ENCODE assay signal across 8 mouse cellular contexts in the genomic region with DNA sequence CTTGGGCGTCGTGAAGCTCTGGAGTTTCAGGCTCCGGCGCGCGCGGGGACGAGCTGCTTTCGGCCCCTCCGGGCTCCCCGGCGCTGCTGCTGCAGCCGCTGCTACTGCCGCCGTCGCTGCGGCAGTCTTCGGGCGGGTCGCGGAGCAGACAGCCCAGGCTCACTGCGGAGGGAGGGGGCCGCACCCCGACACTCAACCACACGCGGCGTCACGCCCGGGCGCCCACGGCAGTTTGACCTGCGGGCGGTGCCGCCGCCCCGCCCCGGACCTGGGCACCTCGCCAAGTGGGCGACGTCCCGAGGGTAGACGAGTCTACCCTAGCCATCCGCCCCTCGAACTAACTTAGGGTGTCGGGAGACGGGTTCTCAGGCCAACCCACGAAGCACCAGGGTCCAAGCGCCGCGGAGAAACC. TPM values are rescaled to one million over a fixed set of nuclear protein-coding genes. Genes with fewer than 3 reads are reported as not detected.
DNase-seq lines count a peak whose midpoint lies in the region; ATAC-seq lines count a peak whose summit lies in the region.

No protein-coding gene starts in this region.

- ATAC-seq in intestine, embryonic 15.5 days, result peak; percentile 57
- no peak for ATAC-seq in liver, embryonic 15.5 days (ENCODE audit: insufficient read depth)

- H3K9ac ChIP-seq in intestine, embryonic 15.5 days, result peak overlapping the region; percentile 45
- H3K9ac ChIP-seq in liver, embryonic 15.5 days, result no peak overlapping the region

- WGBS in forebrain, embryonic 10.5 days, result under 1% methylated on average over 50 of the region's 50 CpGs
- WGBS in intestine, embryonic 15.5 days, result 0% methylated on average over 43 of the region's 50 CpGs
- WGBS in liver, embryonic 15.5 days (ENCODE audit: insufficient replicate concordance), result under 1% methylated on average over 50 of the region's 50 CpGs

- no peak overlapping the region for H3K27ac ChIP-seq in forebrain, embryonic 10.5 days
- H3K27ac ChIP-seq in intestine, embryonic 15.5 days, result no peak overlapping the region
- no peak overlapping the region for H3K27ac ChIP-seq in liver, embryonic 15.5 days (replicated peaks)

- H3K4me2 ChIP-seq in intestine, embryonic 15.5 days (replicated peaks), result peak overlapping the region; percentile 97
- peak overlapping the region; percentile 71 for H3K4me2 ChIP-seq in liver, embryonic 15.5 days

- H3K4me3 ChIP-seq in forebrain, embryonic 10.5 days, result peak overlapping the region; percentile 55
- peak overlapping the region; percentile 49 for H3K4me3 ChIP-seq in intestine, embryonic 15.5 days (replicated peaks)
- H3K4me3 ChIP-seq in liver, embryonic 15.5 days (replicated peaks), result peak overlapping the region; percentile 44

- H3K9me3 ChIP-seq in forebrain, embryonic 10.5 days, result no peaks in the 10 kb centered on the region
- H3K9me3 ChIP-seq in intestine, embryonic 15.5 days, result no peaks in the 10 kb centered on the region
- H3K9me3 ChIP-seq in liver, embryonic 15.5 days (replicated peaks), result no peaks in the 10 kb centered on the region

- H3K36me3 ChIP-seq in forebrain, embryonic 10.5 days (replicated peaks), result no peaks in the 10 kb centered on the region
- H3K36me3 ChIP-seq in intestine, embryonic 15.5 days, result no peaks in the 10 kb centered on the region
- H3K36me3 ChIP-seq in liver, embryonic 15.5 days (replicated peaks), result no peaks in the 10 kb centered on the region

- intact Hi-C loops in gastrocnemius, postnatal 14 days (cut with DNase I; ENCODE audit: low total_unique reads), result no loop called here

- H3K4me1 ChIP-seq in forebrain, embryonic 10.5 days, result peaks cover 40% of the 10 kb centered on the region
- H3K4me1 ChIP-seq in intestine, embryonic 15.5 days (replicated peaks), result peaks cover 31% of the 10 kb centered on the region
- peaks cover 25% of the 10 kb centered on the region for H3K4me1 ChIP-seq in liver, embryonic 15.5 days (replicated peaks)

- peaks cover 91% of the 10 kb centered on the region for H3K27me3 ChIP-seq in forebrain, embryonic 10.5 days (ENCODE audit: poor library complexity, severe bottlenecking)
- H3K27me3 ChIP-seq in intestine, embryonic 15.5 days (replicated peaks), result peaks cover 45% of the 10 kb centered on the region
- H3K27me3 ChIP-seq in liver, embryonic 15.5 days, result peaks cover 99% of the 10 kb centered on the region

- DNase-seq in gastrocnemius, postnatal 14 days, result peak; percentile 11
- no peak for DNase-seq in gastrocnemius, adult 8-10 months (ENCODE audit: low spot score in 2 of 2)
- peak; percentile 16 for DNase-seq in Muller cell, postnatal 12 days (ENCODE audit: inconsistent ontology term)
- peak; percentile 42 for DNase-seq in forebrain, embryonic 10.5 days (ENCODE audit: extremely low spot score, low spot score)
- peak; percentile 10 to 24 for DNase-seq in natural killer cell, adult 2 months (ENCODE audit: low spot score in 2 of 2)
- no peak for DNase-seq in layer of hippocampus, adult 18-20 months (ENCODE audit: low spot score in 2 of 2)

RNA-seq across cellular contexts. Expression of gene Ovol2, which starts 1.0 kb away (rescaled TPM):
- total RNA-seq in gastrocnemius, postnatal 14 days (2021), result not detected
- total RNA-seq in gastrocnemius, adult 8-10 months (2022), result not detected
- 0.20 and 0.36 TPM in 2 replicates for polyA plus RNA-seq in forebrain, embryonic 10.5 days (2016; fragmentation: Nextera tagmentation; extraction: Ambion mirVana)
- 1.1 and 1.9 TPM in 2 replicates for polyA plus RNA-seq in intestine, embryonic 15.5 days (2015; fragmentation: Nextera tagmentation; extraction: Ambion mirVana)
- not detected in 2 replicates for polyA plus RNA-seq in liver, embryonic 15.5 days (2015; fragmentation: Nextera tagmentation; extraction: Ambion mirVana)
- 1 to 10 TPM; 1.6 to 1.9 TPM for total RNA-seq in layer of hippocampus, adult 18-20 months (2021)

RNA-seq across cellular contexts. Expression of gene Kat14, which starts 37.8 kb away (rescaled TPM):
- 10 to 100 TPM; 15.4 to 18.8 TPM for total RNA-seq in gastrocnemius, postnatal 14 days (2021)
- 10 to 100 TPM; 19.3 to 28.7 (median 23.0) TPM for total RNA-seq in gastrocnemius, adult 8-10 months (2022)
- 64.7 and 65.7 TPM in 2 replicates for polyA plus RNA-seq in forebrain, embryonic 10.5 days (2016; fragmentation: Nextera tagmentation; extraction: Ambion mirVana)
- polyA plus RNA-seq in intestine, embryonic 15.5 days (2015; fragmentation: Nextera tagmentation; extraction: Ambion mirVana), result 41.1 and 46.9 TPM in 2 replicates
- 14.0 and 17.1 TPM in 2 replicates for polyA plus RNA-seq in liver, embryonic 15.5 days (2015; fragmentation: Nextera tagmentation; extraction: Ambion mirVana)
- 10 to 100 TPM; 31.9 to 36.6 TPM for total RNA-seq in layer of hippocampus, adult 18-20 months (2021)

RNA-seq across cellular contexts. Expression of gene Pet117, which starts 37.8 kb away (rescaled TPM):
- total RNA-seq in gastrocnemius, postnatal 14 days (2021), result 1 to 10 TPM; 5.7 to 6.5 TPM
- total RNA-seq in gastrocnemius, adult 8-10 months (2022), result 1 to 10 TPM; 2.1 to 8.4 (median 5.7) TPM
- 0.81 TPM in 1 of 2 replicates, not detected in the other for polyA plus RNA-seq in forebrain, embryonic 10.5 days (2016; fragmentation: Nextera tagmentation; extraction: Ambion mirVana)
- polyA plus RNA-seq in intestine, embryonic 15.5 days (2015; fragmentation: Nextera tagmentation; extraction: Ambion mirVana), result 2.8 and 3.5 TPM in 2 replicates
- 1.3 and 1.7 TPM in 2 replicates for polyA plus RNA-seq in liver, embryonic 15.5 days (2015; fragmentation: Nextera tagmentation; extraction: Ambion mirVana)
- 10 to 100 TPM in 1 of 2 experiments, 1 to 10 TPM in 1; 6.9 to 10.4 TPM for total RNA-seq in layer of hippocampus, adult 18-20 months (2021)

Comparison
In these comparisons a context has a peak if more than half of its experiments do, and no peak if none do; other contexts are left out.
1. DNase-seq: peak in gastrocnemius, postnatal 14 days (single experiment), Muller cell, postnatal 12 days (single experiment), forebrain, embryonic 10.5 days (single experiment) and natural killer cell, adult 2 months (2 of 2); none in gastrocnemius, adult 8-10 months (0 of 2) and layer of hippocampus, adult 18-20 months (0 of 2).
2. Peak in every context shown above with its lines, with median percentiles within 50 percentile points of each other: H3K4me3 ChIP-seq.